Mouse (Mus musculus) stomach, embryonic 16.5 days (tissue): Measurements from ENCODE around the gene Hist1h2bk. TPM values are rescaled to one million over a fixed set of nuclear protein-coding genes. Genes with fewer than 3 reads are reported as not detected.
A peak's percentile ranks its signal among the peaks of the same experiment; 100 is the strongest.
"Not testable (repeated sequence)": the region's sequence is repeated elsewhere in the genome, so short reads cannot be mapped to it uniquely, and the experiment has no call there.

Experiments used
- ATAC-seq: fragments of 200-750 bp; cut with Nextera tagmentation; 2 replicates; pipeline ENCODE4 v1.8.0; 2017; ENCODE audit warnings: moderate number of reproducible peaks, moderate TSS enrichment; ENCODE audit not compliant: insufficient read depth, low FRiP score
- H3K27ac ChIP-seq: fragments of 300-500 bp; sonication (generic); 2 replicates; pipeline ENCODE4 v1.5.1; 2014; ENCODE audit warnings: low read length
- H3K27me3 ChIP-seq: fragments of 300-500 bp; sonication (generic); 2 replicates; pipeline ENCODE4 v1.6.1; 2014; ENCODE audit warnings: low read length, control low read depth, mixed read lengths; ENCODE audit not compliant: control insufficient read depth, insufficient read depth
- H3K36me3 ChIP-seq: fragments of 300-500 bp; sonication (generic); 2 replicates; pipeline ENCODE4 v1.6.1; 2014; ENCODE audit warnings: low read length; ENCODE audit not compliant: control insufficient read depth, insufficient read depth
- H3K4me1 ChIP-seq: fragments of 300-500 bp; sonication (generic); 2 replicates; pipeline ENCODE4 v1.6.1; 2014; ENCODE audit warnings: low read length, control low read depth, mixed read lengths; ENCODE audit not compliant: control insufficient read depth, insufficient read depth
- H3K4me2 ChIP-seq: fragments of 300-500 bp; sonication (generic); 2 replicates; pipeline ENCODE4 v1.6.1; 2014; ENCODE audit warnings: low read depth, low read length, mixed read lengths
- H3K4me3 ChIP-seq: fragments of 300-500 bp; sonication (generic); replicated peaks from 2 replicates; pipeline ENCODE4 v1.5.1; 2014; ENCODE audit warnings: mild to moderate bottlenecking, low read length
- H3K9ac ChIP-seq: fragments of 300-500 bp; sonication (generic); 2 replicates; pipeline ENCODE4 v1.6.1; 2014; ENCODE audit warnings: low read length
- H3K9me3 ChIP-seq: fragments of 300-500 bp; sonication (generic); replicated peaks from 2 replicates; pipeline ENCODE4 v1.6.1; 2016; ENCODE audit warnings: low read length, control low read depth; ENCODE audit not compliant: control insufficient read depth
- WGBS: fragments of 180-500 bp; shearing (Covaris S2); extraction: QIAGEN DNeasy Blood & Tissue Kit; methylation state at CpG from one replicate; pipeline ENCODE4 v1.1.7; 2014; 5-methylcytosine and 5-hydroxymethylcytosine counted together
- polyA plus RNA-seq: library from polyadenylated mRNA; unstranded; fragments of >200 nt; fragmentation: Nextera tagmentation; extraction: Ambion mirVana; gene quantifications from 2 replicates; pipeline ENCODE4 v1.2.1, GENCODE M21; 2015

Gene Hist1h2bk
- polyA plus RNA-seq, 1 experiment from 2014 or later = 2.6 TPM

DNA sequence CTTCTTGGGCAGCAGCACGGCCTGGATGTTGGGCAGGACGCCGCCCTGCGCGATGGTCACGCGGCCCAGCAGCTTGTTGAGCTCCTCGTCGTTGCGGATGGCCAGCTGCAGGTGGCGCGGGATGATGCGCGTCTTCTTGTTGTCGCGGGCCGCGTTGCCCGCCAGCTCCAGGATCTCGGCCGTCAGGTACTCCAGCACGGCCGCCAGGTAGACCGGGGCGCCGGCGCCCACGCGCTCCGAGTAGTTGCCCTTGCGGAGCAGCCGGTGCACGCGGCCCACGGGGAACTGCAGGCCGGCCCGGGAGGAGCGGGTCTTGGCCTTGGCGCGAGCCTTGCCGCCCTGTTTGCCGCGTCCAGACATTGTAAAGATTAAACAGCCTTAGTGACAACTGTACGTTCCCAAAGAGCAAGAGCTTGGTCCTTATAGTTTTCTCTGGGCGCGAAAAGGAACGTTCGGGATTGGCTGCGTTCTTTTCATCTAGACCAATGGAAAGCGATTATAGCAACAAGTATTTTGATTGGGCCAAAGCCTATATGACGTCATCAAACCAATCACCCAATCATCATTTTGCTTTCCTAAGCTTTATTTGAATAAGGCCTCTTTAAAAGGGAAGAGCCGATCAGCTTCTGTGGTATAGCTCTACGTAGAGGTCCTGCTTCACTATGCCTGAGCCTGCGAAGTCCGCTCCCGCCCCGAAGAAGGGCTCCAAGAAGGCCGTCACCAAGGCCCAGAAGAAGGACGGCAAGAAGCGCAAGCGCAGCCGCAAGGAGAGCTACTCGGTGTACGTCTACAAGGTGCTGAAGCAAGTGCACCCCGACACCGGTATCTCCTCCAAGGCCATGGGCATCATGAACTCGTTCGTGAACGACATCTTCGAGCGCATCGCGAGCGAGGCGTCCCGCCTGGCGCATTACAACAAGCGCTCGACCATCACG is 7.2 kb downstream of the Hist1h2bk start, which contains the start of the genes Hist1h2ag and Hist1h2bj:
Gene Hist1h2ag (minus strand): TSS at position 377 of the 935 bp plus-strand sequence.
Gene Hist1h2bj (plus strand): TSS at position 647 of the 935 bp plus-strand sequence.
- ATAC-seq = peak; percentile 93
- under 1% methylated on average over 38 of the region's 80 CpGs for WGBS
- Histone ChIP-seq H3K27ac (peak within 1 kb of the TSS; percentile 93), H3K4me3 (peak within 1 kb of the TSS; percentile 44), H3K4me2 (peak within 1 kb of the TSS; percentile 71), H3K9ac (peak within 1 kb of the TSS; percentile 67), H3K4me1 (peaks cover 19% of the 10 kb centered on the region)
- not testable (repeated sequence) for H3K36me3 ChIP-seq, H3K27me3 ChIP-seq, H3K9me3 ChIP-seq

DNA sequence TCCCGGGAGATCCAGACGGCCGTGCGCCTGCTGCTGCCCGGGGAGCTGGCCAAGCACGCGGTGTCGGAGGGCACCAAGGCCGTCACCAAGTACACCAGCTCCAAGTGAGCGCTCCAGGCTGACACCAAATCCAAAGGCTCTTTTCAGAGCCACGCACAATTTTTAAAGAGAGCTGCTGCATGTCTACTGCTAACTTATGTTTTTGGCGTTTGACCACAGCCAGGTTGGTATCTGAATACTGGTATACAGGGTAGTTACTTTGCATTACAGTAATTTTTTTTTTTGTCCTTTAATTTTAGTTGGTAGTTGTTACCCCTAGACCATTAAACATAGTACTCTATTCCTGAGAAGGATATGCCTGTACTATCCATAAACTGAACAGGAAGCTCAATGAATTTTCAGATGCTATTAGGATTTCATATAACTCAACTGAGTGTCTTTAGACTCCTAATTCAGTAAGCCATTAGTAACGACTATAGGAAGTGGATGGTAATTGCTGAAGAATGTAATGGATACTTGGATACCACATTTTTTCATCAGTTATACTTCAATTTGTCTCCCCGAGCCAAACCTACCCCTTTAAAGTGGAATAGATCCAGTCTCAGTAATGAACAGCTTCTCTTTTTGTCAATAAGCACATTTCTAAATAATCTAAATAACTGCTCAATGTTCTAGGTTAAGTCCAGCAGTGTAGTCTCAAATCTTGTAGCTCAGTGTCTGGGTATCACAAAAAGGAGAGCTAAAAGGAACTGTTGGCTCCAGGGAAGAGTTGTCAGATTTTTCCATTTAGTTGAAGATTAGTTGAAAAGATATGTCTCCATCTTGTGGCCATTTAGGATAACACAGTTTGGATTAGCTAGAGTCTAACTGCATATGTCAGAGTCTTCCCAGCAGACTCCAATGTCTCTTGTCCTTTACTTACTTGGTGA is 8.1 kb downstream of the Hist1h2bk start:
- 0 out of 2 replicates have a peak, but pooled peaks have one; percentile 2 for ATAC-seq
- no peaks in the 10 kb centered on the region for H3K9me3 ChIP-seq
- H3K9ac ChIP-seq = peak overlapping the region; percentile 63
- H3K4me1 ChIP-seq = peaks cover 19% of the 10 kb centered on the region
- peak overlapping the region; percentile 58 for H3K4me2 ChIP-seq
- peak overlapping the region; percentile 43 for H3K4me3 ChIP-seq
- no peaks in the 10 kb centered on the region for H3K27me3 ChIP-seq
- under 1% methylated on average over 8 of the region's 14 CpGs for WGBS
- no peaks in the 10 kb centered on the region for H3K36me3 ChIP-seq
- H3K27ac ChIP-seq = peak overlapping the region; percentile 84

DNA sequence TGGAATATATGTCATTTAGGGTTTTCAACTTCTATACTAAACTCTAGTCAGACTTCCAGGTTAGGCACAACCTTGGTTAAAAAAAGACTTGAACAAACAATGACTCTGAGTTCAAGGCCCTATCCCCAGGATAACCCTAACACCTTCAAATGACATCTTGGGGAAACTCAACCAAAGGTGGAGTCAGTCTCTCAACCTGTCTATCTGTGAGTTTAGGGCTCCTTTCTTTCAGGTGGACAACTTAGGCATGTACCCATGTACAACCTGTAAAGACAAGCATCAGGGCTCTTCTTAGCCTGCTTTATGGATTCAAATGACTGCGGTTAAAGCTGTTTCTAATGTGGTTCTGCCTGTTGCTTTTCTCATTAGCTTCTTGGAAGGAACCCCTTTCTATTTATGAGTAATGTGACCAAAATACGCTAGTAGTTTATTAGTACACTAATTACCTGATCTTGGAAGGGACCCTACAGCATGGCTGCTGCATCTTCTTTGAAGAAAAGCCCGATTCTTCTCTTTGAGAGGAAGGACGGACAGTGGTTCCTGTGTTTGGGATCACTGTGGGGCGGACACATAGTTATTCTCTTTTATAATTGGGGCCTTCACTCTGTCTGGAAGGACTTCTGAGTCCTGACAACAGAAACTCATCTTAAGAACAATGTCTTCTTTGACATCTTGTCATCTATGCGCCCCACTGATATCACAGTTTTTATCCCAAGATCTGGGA is 8.9 kb downstream of the Hist1h2bk start:
- peak overlapping the region; percentile 58 for H3K4me2 ChIP-seq
- H3K4me1 ChIP-seq = peaks cover 19% of the 10 kb centered on the region
- H3K9ac ChIP-seq = no peak overlapping the region
- H3K36me3 ChIP-seq = no peaks in the 10 kb centered on the region
- H3K27me3 ChIP-seq = no peaks in the 10 kb centered on the region
- H3K4me3 ChIP-seq = no peak overlapping the region
- no peaks in the 10 kb centered on the region for H3K9me3 ChIP-seq
- no peak for ATAC-seq
- WGBS = 85% methylated on average over 6 of the region's 6 CpGs
- no peak overlapping the region for H3K27ac ChIP-seq

DNA sequence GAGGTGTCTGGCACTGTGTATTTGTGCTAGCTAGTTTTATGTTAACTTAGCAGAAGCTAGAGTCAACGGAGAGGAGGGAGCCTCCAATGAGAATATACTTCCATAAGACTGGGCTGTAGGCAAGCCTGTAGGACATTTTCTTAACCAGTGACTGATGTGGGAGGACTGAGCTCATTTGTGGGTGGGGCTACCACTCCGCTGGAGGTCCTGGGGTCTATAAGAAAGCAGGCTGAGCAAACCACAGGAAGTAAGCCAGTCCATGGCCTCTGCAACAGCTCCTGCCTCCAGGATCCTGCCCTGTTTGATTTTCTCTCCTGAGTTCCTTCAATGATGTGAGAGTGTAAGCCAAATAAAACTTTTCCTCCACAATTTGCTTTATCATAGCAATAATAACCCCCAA is 9.6 kb downstream of the Hist1h2bk start:
- Histone ChIP-seq H3K9me3 (no peaks in the 10 kb centered on the region), H3K27me3 (no peaks in the 10 kb centered on the region), H3K4me3 (no peak overlapping the region), H3K27ac (no peak overlapping the region), H3K4me1 (peaks cover 17% of the 10 kb centered on the region), H3K4me2 (no peak overlapping the region), H3K9ac (no peak overlapping the region), H3K36me3 (no peaks in the 10 kb centered on the region)
- ATAC-seq = no peak
- WGBS = 65% methylated on average over 2 of the region's 2 CpGs

DNA sequence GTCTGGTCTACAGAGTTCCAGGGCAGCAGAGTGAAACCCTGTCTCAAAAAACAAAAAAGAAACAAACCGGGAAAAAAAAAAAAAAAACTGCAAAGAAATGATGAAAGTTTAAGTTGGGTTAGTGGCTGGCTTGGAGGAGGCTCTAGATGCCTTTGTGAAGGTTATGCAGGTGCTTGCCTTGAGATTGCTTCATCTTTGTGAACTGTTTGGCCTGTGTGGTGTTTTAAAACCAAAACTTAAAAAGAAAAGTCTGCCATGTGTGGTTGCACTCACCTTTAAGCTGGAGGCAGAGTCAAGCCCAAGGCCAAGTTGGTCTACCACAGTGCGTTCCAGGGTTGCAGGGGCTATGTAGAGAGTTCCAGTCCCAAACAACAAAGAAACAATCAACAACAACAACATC is 13.4 kb downstream of the Hist1h2bk start:
- 90% methylated on average over 2 of the region's 2 CpGs for WGBS
- no peaks in the 10 kb centered on the region for H3K36me3 ChIP-seq
- no peak overlapping the region for H3K4me3 ChIP-seq
- ATAC-seq = no peak
- H3K27ac ChIP-seq = no peak overlapping the region
- no peaks in the 10 kb centered on the region for H3K27me3 ChIP-seq
- H3K4me2 ChIP-seq = no peak overlapping the region
- H3K9ac ChIP-seq = no peak overlapping the region
- 0 out of 2 replicates have a peak, but pooled peaks cover 4% of the 10 kb centered on the region for H3K4me1 ChIP-seq
- H3K9me3 ChIP-seq = no peaks in the 10 kb centered on the region

DNA sequence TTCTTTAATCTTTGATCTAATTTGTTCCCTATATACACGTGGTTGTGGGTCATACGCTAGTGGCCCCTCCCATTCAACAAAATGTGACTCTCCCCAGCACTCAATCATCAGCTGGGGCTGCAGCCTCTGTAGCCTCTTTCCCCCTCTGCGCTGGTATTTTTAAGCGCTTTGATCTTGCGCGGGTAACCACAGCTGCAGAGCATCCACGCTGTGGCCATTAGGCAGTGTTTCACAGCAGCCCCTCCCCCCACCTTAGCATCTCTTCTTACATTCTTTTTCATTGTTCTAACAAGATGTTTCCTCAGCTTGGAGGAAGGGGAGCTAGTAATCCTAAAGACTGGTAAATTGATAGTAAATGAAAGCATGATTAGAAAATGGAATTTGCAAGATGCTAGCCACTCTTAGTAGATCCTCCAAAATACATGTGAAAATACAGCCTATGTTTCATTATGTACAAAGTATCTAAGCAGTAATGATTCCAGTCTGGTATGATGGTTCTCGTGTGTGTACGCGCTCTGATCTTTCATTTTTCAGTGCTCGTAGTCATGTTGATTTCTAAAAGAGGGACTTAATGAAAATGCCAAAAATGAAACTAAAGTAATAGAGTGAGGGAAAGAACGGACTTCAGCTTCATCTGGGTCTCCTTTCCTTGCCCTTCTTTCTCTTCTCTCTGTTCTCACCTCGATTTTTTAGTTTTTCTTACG is 14.2 kb downstream of the Hist1h2bk start:
- peak overlapping the region; percentile 64 for H3K4me3 ChIP-seq
- H3K27me3 ChIP-seq = no peaks in the 10 kb centered on the region
- H3K27ac ChIP-seq = peak overlapping the region; percentile 85
- peak overlapping the region; percentile 80 for H3K4me2 ChIP-seq
- ATAC-seq = no peak
- no peaks in the 10 kb centered on the region for H3K9me3 ChIP-seq
- no peaks in the 10 kb centered on the region for H3K36me3 ChIP-seq
- H3K4me1 ChIP-seq = no peaks in the 10 kb centered on the region
- H3K9ac ChIP-seq = peak overlapping the region; percentile 80
- WGBS = 1% methylated on average over 14 of the region's 14 CpGs

DNA sequence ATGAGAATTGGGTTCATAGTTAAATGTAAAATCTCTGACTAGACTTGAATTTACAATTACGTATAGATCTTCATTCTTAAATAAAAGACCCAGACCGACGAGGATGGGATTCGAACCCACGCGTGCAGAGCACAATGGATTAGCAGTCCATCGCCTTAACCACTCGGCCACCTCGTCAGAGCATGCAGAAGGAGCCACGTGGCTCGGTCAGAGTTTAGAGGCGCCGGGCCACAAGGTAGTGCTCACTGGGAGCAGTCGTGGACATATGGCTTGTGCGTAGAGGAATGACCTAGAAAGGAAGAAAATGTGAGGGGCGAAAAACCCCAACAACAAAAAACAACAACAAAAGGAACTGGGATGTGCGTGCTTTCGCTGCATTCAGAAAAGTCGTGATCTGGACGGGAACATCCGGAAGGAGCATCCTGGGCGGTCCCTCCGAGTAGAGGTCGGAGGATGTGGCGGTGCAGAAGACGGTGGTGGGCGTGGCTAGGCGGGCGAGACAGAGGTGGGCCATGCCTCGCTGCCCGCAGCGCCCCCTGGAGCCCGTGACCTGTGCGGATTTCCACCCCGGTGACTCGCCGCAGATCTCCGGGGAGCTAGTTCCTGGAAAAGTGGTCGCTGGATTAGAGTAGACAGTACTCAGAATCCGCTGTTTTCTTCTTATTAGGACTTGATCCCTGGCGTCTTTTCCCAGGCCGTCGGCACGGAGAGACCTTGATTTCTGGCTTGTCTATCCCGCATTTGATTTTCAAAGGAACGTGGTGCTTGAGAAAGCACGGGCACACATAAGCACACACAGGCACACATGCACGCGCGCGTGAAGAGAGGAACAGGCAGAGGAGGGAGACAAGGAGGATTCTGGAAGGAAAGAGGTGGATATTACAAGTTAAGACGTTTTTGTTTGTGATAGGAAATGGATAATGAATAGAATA is 15.2 kb downstream of the Hist1h2bk start:
- Histone ChIP-seq H3K4me3 (peak overlapping the region; percentile 64), H3K4me2 (peak overlapping the region; percentile 80), H3K27ac (peak overlapping the region; percentile 85), H3K9ac (peak overlapping the region; percentile 80), H3K4me1 (no peaks in the 10 kb centered on the region), H3K27me3 (no peaks in the 10 kb centered on the region), H3K36me3 (no peaks in the 10 kb centered on the region), H3K9me3 (no peaks in the 10 kb centered on the region)
- ATAC-seq = peak; percentile 96
- under 1% methylated on average over 52 of the region's 52 CpGs for WGBS
